Mouse (Mus musculus) embryonic facial prominence, embryonic 11.5 days (tissue): ENCODE data around the gene Rcc2. TPM values are rescaled to one million over a fixed set of nuclear protein-coding genes. Genes with fewer than 3 reads are reported as not detected.
A peak's percentile ranks its signal among the peaks of the same experiment; 100 is the strongest.

Experiments
- ATAC-seq: fragments of 200-750 bp; cut with Nextera tagmentation; replicated peaks from 2 replicates; pipeline ENCODE4 v1.8.0; 2017; ENCODE audit warnings: low read depth; ENCODE audit not compliant: insufficient number of reproducible peaks, low FRiP score, low TSS enrichment
- DNase-seq: peaks from one replicate; pipeline ENCODE4 v3.0.0-alpha.2; 2015; ENCODE audit warnings: low spot score
- H3K27ac ChIP-seq: fragments of 300-500 bp; sonication (generic); replicated peaks from 2 replicates; pipeline ENCODE4 v1.5.1; 2014; ENCODE audit warnings: mild to moderate bottlenecking, low read depth, low read length, control low read depth
- H3K27me3 ChIP-seq: fragments of 300-500 bp; sonication (generic); 2 replicates; pipeline ENCODE4 v1.6.1; 2014; ENCODE audit warnings: mild to moderate bottlenecking, low read length, moderate library complexity, mixed read lengths; ENCODE audit not compliant: control insufficient read depth, insufficient read depth
- H3K36me3 ChIP-seq: fragments of 300-500 bp; sonication (generic); replicated peaks from 2 replicates; pipeline ENCODE4 v1.6.1; 2014; ENCODE audit warnings: low read depth, mild to moderate bottlenecking, low read length, moderate library complexity, mixed read lengths; ENCODE audit not compliant: control insufficient read depth, insufficient read depth
- H3K4me1 ChIP-seq: fragments of 300-500 bp; sonication (generic); 2 replicates; pipeline ENCODE4 v1.6.1; 2014; ENCODE audit warnings: low read length, mixed read lengths; ENCODE audit not compliant: control insufficient read depth, insufficient read depth
- H3K4me2 ChIP-seq: fragments of 300-500 bp; sonication (generic); 2 replicates; pipeline ENCODE4 v1.6.1; 2014; ENCODE audit warnings: low read depth, mild to moderate bottlenecking, control low read depth, low read length, moderate library complexity
- H3K4me3 ChIP-seq: fragments of 300-500 bp; sonication (generic); 2 replicates; pipeline ENCODE4 v1.5.1; 2014; ENCODE audit warnings: low read depth, low read length, control low read depth
- H3K9ac ChIP-seq: fragments of 300-500 bp; sonication (generic); replicated peaks from 2 replicates; pipeline ENCODE4 v1.6.1; 2014; ENCODE audit warnings: mild to moderate bottlenecking, control low read depth, low read length
- H3K9me3 ChIP-seq: fragments of 300-500 bp; sonication (generic); replicated peaks from 2 replicates; pipeline ENCODE4 v1.6.1; 2016; ENCODE audit warnings: mild to moderate bottlenecking, low read length, inconsistent platforms, mixed read lengths; ENCODE audit not compliant: control insufficient read depth
- WGBS: fragments of 180-500 bp; shearing (Covaris S2); extraction: QIAGEN DNeasy Blood & Tissue Kit; methylation state at CpG from one replicate; pipeline ENCODE4 v1.1.7; 2014; 5-methylcytosine and 5-hydroxymethylcytosine counted together
- polyA plus RNA-seq: library from polyadenylated mRNA; unstranded; fragments of >200 nt; fragmentation: Nextera tagmentation; extraction: Ambion mirVana; gene quantifications from 2 replicates; pipeline ENCODE4 v1.2.1, GENCODE M21; 2014

The Rcc2 gene
- polyA plus RNA-seq, 1 experiment from 2014 or later, result 87.5 TPM

DNA sequence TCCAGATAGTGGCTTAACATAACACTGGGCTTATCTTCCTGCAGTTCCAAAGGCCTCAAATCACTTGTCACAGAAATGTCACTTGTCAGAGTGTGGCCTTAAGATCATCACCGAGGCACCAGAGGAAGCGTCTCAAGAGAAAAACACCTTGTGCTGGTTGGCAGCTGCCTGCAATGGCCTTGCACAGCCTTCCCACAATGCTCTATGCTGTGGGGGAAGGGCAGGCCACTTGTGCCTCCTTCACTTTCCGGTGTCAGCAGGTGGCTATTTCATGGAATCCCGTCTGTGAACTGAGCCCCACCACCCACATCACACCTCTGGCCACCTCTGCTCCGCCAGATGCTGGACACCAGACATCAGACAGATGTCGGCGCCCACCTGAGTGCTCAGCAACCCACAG is 53.0 kb downstream of the Rcc2 start:
- H3K36me3 ChIP-seq, result no peaks in the 10 kb centered on the region
- no peak for DNase-seq
- H3K27ac ChIP-seq, result no peak overlapping the region
- H3K9me3 ChIP-seq, result no peaks in the 10 kb centered on the region
- H3K4me1 ChIP-seq, result no peaks in the 10 kb centered on the region
- H3K4me3 ChIP-seq, result no peak overlapping the region
- 68% methylated on average over 7 of the region's 7 CpGs for WGBS
- H3K27me3 ChIP-seq, result no peaks in the 10 kb centered on the region
- no peak for ATAC-seq
- H3K9ac ChIP-seq, result no peak overlapping the region
- no peak overlapping the region for H3K4me2 ChIP-seq

- no peak for ATAC-seq
- no peak for DNase-seq
- H3K4me3 ChIP-seq, result no peak overlapping the region
- no peak overlapping the region for H3K4me2 ChIP-seq
- no peak overlapping the region for H3K9ac ChIP-seq
- H3K9me3 ChIP-seq, result no peaks in the 10 kb centered on the region
- no peaks in the 10 kb centered on the region for H3K27me3 ChIP-seq
- no peaks in the 10 kb centered on the region for H3K36me3 ChIP-seq
- 73% methylated on average over 3 of the region's 3 CpGs for WGBS
- H3K4me1 ChIP-seq, result no peaks in the 10 kb centered on the region
- no peak overlapping the region for H3K27ac ChIP-seq
Observed at GRCm38 (mm10) chr4:140755811-140756210, 55.5 kb downstream of the Rcc2 start.

- Histone ChIP-seq H3K27me3 (no peaks in the 10 kb centered on the region), H3K9ac (no peak overlapping the region), H3K9me3 (no peaks in the 10 kb centered on the region), H3K4me3 (no peak overlapping the region), H3K36me3 (no peaks in the 10 kb centered on the region), H3K27ac (no peak overlapping the region), H3K4me2 (no peak overlapping the region), H3K4me1 (no peaks in the 10 kb centered on the region)
- ATAC-seq, result no peak
- 83% methylated on average over 7 of the region's 7 CpGs for WGBS
- no peak for DNase-seq
Observed at GRCm38 (mm10) chr4:140761601-140762000, 61.3 kb downstream of the Rcc2 start.

DNA sequence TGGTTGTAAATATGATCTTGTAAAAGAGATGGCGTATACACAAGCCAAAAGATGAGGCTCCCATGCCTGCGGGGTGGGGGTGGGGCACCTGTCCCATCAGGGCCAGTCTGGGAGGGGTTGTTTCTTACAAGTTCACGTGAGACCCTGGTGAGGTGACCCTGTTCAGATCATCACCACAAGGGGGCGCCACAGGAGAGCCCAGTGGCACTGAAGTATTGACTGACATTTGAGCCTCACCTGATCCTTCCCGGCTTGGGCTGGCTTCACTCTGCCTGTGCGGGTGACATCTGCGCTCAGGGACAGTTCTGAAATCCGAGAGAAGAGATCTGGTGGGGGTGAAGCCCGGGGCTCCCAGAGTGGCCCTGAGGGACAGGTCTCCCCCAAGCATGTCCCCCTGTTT is 62.8 kb downstream of the Rcc2 start:
- Histone ChIP-seq H3K9ac (no peak overlapping the region), H3K4me3 (no peak overlapping the region), H3K9me3 (no peaks in the 10 kb centered on the region), H3K27ac (no peak overlapping the region), H3K27me3 (no peaks in the 10 kb centered on the region), H3K4me1 (no peaks in the 10 kb centered on the region), H3K36me3 (no peaks in the 10 kb centered on the region), H3K4me2 (no peak overlapping the region)
- WGBS, result 9% methylated on average over 9 of the region's 9 CpGs
- peak; percentile 67 for DNase-seq
- no peak for ATAC-seq

GRCm38 (mm10) chr4:140765936-140766335 is 65.6 kb downstream of the Rcc2 start:
- Histone ChIP-seq H3K27ac (no peak overlapping the region), H3K4me2 (no peak overlapping the region), H3K4me3 (no peak overlapping the region), H3K36me3 (no peaks in the 10 kb centered on the region), H3K9ac (no peak overlapping the region), H3K27me3 (no peaks in the 10 kb centered on the region), H3K9me3 (no peaks in the 10 kb centered on the region), H3K4me1 (no peaks in the 10 kb centered on the region)
- DNase-seq, result no peak
- ATAC-seq, result no peak
- WGBS, result 87% methylated on average over 3 of the region's 3 CpGs

GRCm38 (mm10) chr4:140768973-140769372 is 68.6 kb downstream of the Rcc2 start:
- H3K9me3 ChIP-seq, result no peaks in the 10 kb centered on the region
- no peak overlapping the region for H3K27ac ChIP-seq
- H3K36me3 ChIP-seq, result no peaks in the 10 kb centered on the region
- no peak overlapping the region for H3K9ac ChIP-seq
- no peak overlapping the region for H3K4me2 ChIP-seq
- 88% methylated on average over 5 of the region's 5 CpGs for WGBS
- no peak for DNase-seq
- H3K4me3 ChIP-seq, result no peak overlapping the region
- no peaks in the 10 kb centered on the region for H3K4me1 ChIP-seq
- ATAC-seq, result no peak
- no peaks in the 10 kb centered on the region for H3K27me3 ChIP-seq

DNA sequence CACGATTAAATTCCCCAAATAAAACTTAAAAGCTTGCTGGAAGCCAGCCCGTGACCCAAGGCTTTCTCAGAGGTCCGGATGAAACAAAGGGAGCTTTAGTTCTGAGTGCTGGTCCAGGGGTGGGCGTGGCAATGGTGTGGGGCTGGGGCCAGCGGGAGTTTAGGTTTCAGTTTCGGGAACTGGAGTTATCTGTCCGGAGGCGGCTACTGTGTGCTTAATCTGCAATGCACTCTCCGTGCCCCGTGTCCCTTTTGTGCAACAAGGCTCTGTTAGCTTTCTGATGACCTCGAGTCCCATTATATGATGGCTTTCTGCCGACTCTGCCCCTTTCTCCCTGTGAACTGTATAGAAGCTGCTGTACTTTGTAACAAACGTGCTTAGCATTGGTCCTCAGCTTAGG is 70.1 kb downstream of the Rcc2 start:
- Histone ChIP-seq H3K9ac (no peak overlapping the region), H3K36me3 (no peaks in the 10 kb centered on the region), H3K4me3 (no peak overlapping the region), H3K4me1 (no peaks in the 10 kb centered on the region), H3K27ac (no peak overlapping the region), H3K27me3 (no peaks in the 10 kb centered on the region), H3K9me3 (no peaks in the 10 kb centered on the region), H3K4me2 (peak overlapping the region; percentile 27; the same call in 1 of the 2 replicates)
- DNase-seq (peak; percentile 58), ATAC-seq (no peak)
- WGBS, result 6% methylated on average over 13 of the region's 13 CpGs

DNA sequence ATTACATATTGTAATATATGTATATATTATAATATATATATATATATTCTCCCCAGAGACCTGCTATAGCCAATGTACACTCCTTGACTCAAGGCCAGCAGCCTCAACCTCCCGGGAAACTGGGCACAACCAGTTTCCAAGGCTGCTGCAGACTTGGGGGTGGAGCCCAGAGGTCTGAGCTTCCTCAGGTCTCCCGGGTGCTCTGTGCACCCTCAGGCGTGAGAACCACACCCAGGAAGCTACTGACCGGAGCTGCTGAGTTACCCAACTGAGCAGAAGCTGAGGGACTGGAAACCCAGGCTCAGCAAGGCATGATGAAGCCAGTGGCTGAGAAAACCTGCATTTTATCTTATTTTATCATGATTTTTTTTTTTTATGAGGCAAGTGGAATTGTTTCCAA is 70.8 kb downstream of the Rcc2 start:
- 30% methylated on average over 4 of the region's 4 CpGs for WGBS

More for the DNA sequence above, 70.8 kb downstream of the Rcc2 start:
- Histone ChIP-seq H3K9me3 (no peaks in the 10 kb centered on the region), H3K36me3 (no peaks in the 10 kb centered on the region), H3K9ac (no peak overlapping the region), H3K27me3 (no peaks in the 10 kb centered on the region), H3K4me3 (no peak overlapping the region), H3K4me1 (no peaks in the 10 kb centered on the region), H3K4me2 (no peak overlapping the region), H3K27ac (no peak overlapping the region)
- no peak for DNase-seq
- ATAC-seq, result no peak
